Mouse (Mus musculus) hindbrain, postnatal 0 days (tissue): ENCODE measurements at regions not wholly inside any gene's neighbourhood (a gene's known extent, or its start where the extent isn't known, plus 50 kb on each side); places are given as distances from the start of the nearest gene placed in this dataset.
A peak's percentile ranks its signal among the peaks of the same experiment; 100 is the strongest.

Source experiments
- ATAC-seq: fragments of 200-750 bp; cut with Nextera tagmentation; 2 replicates; pipeline ENCODE4 v1.8.0; 2017; ENCODE audit warnings: mild to moderate bottlenecking, moderate TSS enrichment, moderate library complexity
- DNase-seq: peaks from one replicate; pipeline ENCODE4 v3.0.0-alpha.2; 2015; ENCODE audit warnings: low spot score
- H3K27ac ChIP-seq: fragments of 300-500 bp; sonication (generic); 2 replicates; pipeline ENCODE4 v1.5.1; 2014; ENCODE audit warnings: mild to moderate bottlenecking
- H3K27me3 ChIP-seq: fragments of 300-500 bp; sonication (generic); 2 replicates; pipeline ENCODE4 v1.6.1; 2014; ENCODE audit warnings: low read length, mixed read lengths; ENCODE audit not compliant: insufficient read depth
- H3K36me3 ChIP-seq: fragments of 300-500 bp; sonication (generic); 2 replicates; pipeline ENCODE4 v1.6.1; 2014; ENCODE audit warnings: low read length, mixed read lengths; ENCODE audit not compliant: insufficient read depth
- H3K4me1 ChIP-seq: fragments of 300-500 bp; sonication (generic); 2 replicates; pipeline ENCODE4 v1.6.1; 2014; ENCODE audit warnings: antibody characterized with exemption, low read length, mixed read lengths; ENCODE audit not compliant: insufficient read depth
- H3K4me2 ChIP-seq: fragments of 300-500 bp; sonication (generic); 2 replicates; pipeline ENCODE4 v1.6.1; 2014; ENCODE audit warnings: low read depth, mild to moderate bottlenecking, low read length, moderate library complexity, mixed read lengths
- H3K4me3 ChIP-seq: fragments of 300-500 bp; sonication (generic); 2 replicates; pipeline ENCODE4 v1.5.1; 2014; ENCODE audit warnings: low read length
- H3K9ac ChIP-seq: fragments of 300-500 bp; sonication (generic); replicated peaks from 2 replicates; pipeline ENCODE4 v1.6.1; 2014; ENCODE audit warnings: mild to moderate bottlenecking, low read length, moderate library complexity, mixed read lengths
- H3K9me3 ChIP-seq: fragments of 300-500 bp; sonication (generic); 2 replicates; pipeline ENCODE4 v1.6.1; 2016; ENCODE audit warnings: low read length, mixed read lengths
- CTCF ChIP-seq: IDR thresholded peaks from 2 replicates; pipeline ENCODE4 v1.5.1; 2016; ENCODE audit warnings: antibody characterized with exemption, control low read depth, low read depth
- WGBS: fragments of 180-500 bp; shearing (Covaris S2); extraction: QIAGEN DNeasy Blood & Tissue Kit; methylation state at CpG from one replicate; pipeline ENCODE4 v1.1.7; 2014; 5-methylcytosine and 5-hydroxymethylcytosine counted together

- H3K9me3 ChIP-seq = no peaks in the 10 kb centered on the region
- 75% methylated on average over 6 of the region's 6 CpGs for WGBS
- no peaks in the 10 kb centered on the region for H3K27me3 ChIP-seq
- H3K27ac ChIP-seq = no peak overlapping the region
- no peak overlapping the region for H3K4me3 ChIP-seq
- DNase-seq (no peak), ATAC-seq (no peak)
- TF ChIP-seq CTCF = no peak
- H3K4me2 ChIP-seq = no peak overlapping the region
- no peaks in the 10 kb centered on the region for H3K36me3 ChIP-seq
- H3K4me1 ChIP-seq = peaks cover 3% of the 10 kb centered on the region; the same call in 1 of the 2 replicates
- no peak overlapping the region for H3K9ac ChIP-seq
Observed at GRCm38 (mm10) chr13:107578968-107579367, 465.3 kb upstream of the Smim15 start.

GRCm38 (mm10) chr13:107577809-107578208 is 466.4 kb upstream of the Smim15 start:
- Histone ChIP-seq H3K36me3 (no peaks in the 10 kb centered on the region), H3K9me3 (no peaks in the 10 kb centered on the region), H3K4me1 (peaks cover 3% of the 10 kb centered on the region; the same call in 1 of the 2 replicates), H3K27me3 (no peaks in the 10 kb centered on the region), H3K4me3 (no peak overlapping the region), H3K9ac (no peak overlapping the region), H3K27ac (no peak overlapping the region), H3K4me2 (no peak overlapping the region)
- WGBS = 80% methylated on average over 8 of the region's 8 CpGs
- TF ChIP-seq CTCF = no peak
- ATAC-seq (no peak), DNase-seq (no peak)

GRCm38 (mm10) chr13:107577272-107577671 is 467.0 kb upstream of the Smim15 start:
- H3K4me3 ChIP-seq = no peak overlapping the region
- no peaks in the 10 kb centered on the region for H3K27me3 ChIP-seq
- H3K4me1 ChIP-seq = peaks cover 3% of the 10 kb centered on the region; the same call in 1 of the 2 replicates
- H3K27ac ChIP-seq = no peak overlapping the region
- no peaks in the 10 kb centered on the region for H3K9me3 ChIP-seq
- WGBS = 79% methylated on average over 4 of the region's 4 CpGs
- ATAC-seq (no peak), DNase-seq (no peak)
- H3K9ac ChIP-seq = no peak overlapping the region
- no peaks in the 10 kb centered on the region for H3K36me3 ChIP-seq
- H3K4me2 ChIP-seq = no peak overlapping the region
- no peak for TF ChIP-seq CTCF

GRCm38 (mm10) chr13:107576701-107577100 is 467.5 kb upstream of the Smim15 start:
- Histone ChIP-seq H3K4me2 (no peak overlapping the region), H3K9me3 (no peaks in the 10 kb centered on the region), H3K36me3 (no peaks in the 10 kb centered on the region), H3K4me1 (peaks cover 3% of the 10 kb centered on the region; the same call in 1 of the 2 replicates), H3K9ac (no peak overlapping the region), H3K4me3 (no peak overlapping the region), H3K27me3 (no peaks in the 10 kb centered on the region), H3K27ac (no peak overlapping the region)
- no peak for DNase-seq
- TF ChIP-seq CTCF = no peak
- 93% methylated on average over 5 of the region's 5 CpGs for WGBS
- no peak for ATAC-seq

- Histone ChIP-seq H3K4me1 (peaks cover 3% of the 10 kb centered on the region; the same call in 1 of the 2 replicates), H3K27me3 (no peaks in the 10 kb centered on the region), H3K4me3 (no peak overlapping the region), H3K36me3 (no peaks in the 10 kb centered on the region), H3K27ac (no peak overlapping the region), H3K9me3 (no peaks in the 10 kb centered on the region), H3K4me2 (no peak overlapping the region), H3K9ac (no peak overlapping the region)
- no peak for TF ChIP-seq CTCF
- no peak for ATAC-seq
- DNase-seq = no peak
- WGBS = 88% methylated on average over 3 of the region's 3 CpGs
Observed at GRCm38 (mm10) chr13:107575025-107575424, 469.2 kb upstream of the Smim15 start.

GRCm38 (mm10) chr13:107573499-107574355 is 470.5 kb upstream of the Smim15 start:
- H3K9ac ChIP-seq = no peak overlapping the region
- WGBS = 68% methylated on average over 9 of the region's 9 CpGs
- no peak overlapping the region for H3K4me2 ChIP-seq
- no peaks in the 10 kb centered on the region for H3K9me3 ChIP-seq
- H3K27me3 ChIP-seq = no peaks in the 10 kb centered on the region
- TF ChIP-seq CTCF = no peak
- ATAC-seq (no peak), DNase-seq (peak; percentile 25)
- H3K4me3 ChIP-seq = no peak overlapping the region
- H3K27ac ChIP-seq = no peak overlapping the region
- peaks cover 3% of the 10 kb centered on the region; the same call in 1 of the 2 replicates for H3K4me1 ChIP-seq
- H3K36me3 ChIP-seq = no peaks in the 10 kb centered on the region

- whole genome bisulfite sequencing = 89% methylated on average over 10 of the region's 10 CpGs
- no peaks in the 10 kb centered on the region for H3K4me1 ChIP-seq
- no peak overlapping the region for H3K9ac ChIP-seq
- no peaks in the 10 kb centered on the region for H3K27me3 ChIP-seq
- DNase-seq (no peak), ATAC-seq (no peak)
- no peaks in the 10 kb centered on the region for H3K36me3 ChIP-seq
- no peaks in the 10 kb centered on the region for H3K9me3 ChIP-seq
- H3K4me3 ChIP-seq = no peak overlapping the region
- H3K27ac ChIP-seq = no peak overlapping the region
- H3K4me2 ChIP-seq = no peak overlapping the region
- TF ChIP-seq CTCF = no peak
Observed at GRCm38 (mm10) chr13:107571539-107571938, 472.7 kb upstream of the Smim15 start.
